Mouse (Mus musculus) C2C12 (cell line): ENCODE measurements at regions not wholly inside any gene's neighbourhood (a gene's known extent, or its start where the extent isn't known, plus 50 kb on each side); places are given as distances from the start of the nearest gene placed in this dataset.

Experiments used
- CEBPB ChIP-seq: IDR thresholded peaks from one replicate; pipeline ENCODE4 v1.6.1; 2011; ENCODE audit warnings: low read depth, mild to moderate bottlenecking, control low read depth, moderate library complexity
- CTCF ChIP-seq: IDR thresholded peaks from one replicate; pipeline ENCODE4 v1.5.1; 2011; ENCODE audit not compliant: control insufficient read depth, insufficient read depth, insufficient read length
- MAX ChIP-seq: IDR thresholded peaks from one replicate; pipeline ENCODE4 v1.6.1; 2011; ENCODE audit warnings: mild to moderate bottlenecking, control low read depth
- MYOG ChIP-seq: IDR thresholded peaks from one replicate; pipeline ENCODE4 v1.6.1; 2011; ENCODE audit not compliant: control insufficient read depth, insufficient read length; ENCODE audit errors: extremely low read depth

DNA sequence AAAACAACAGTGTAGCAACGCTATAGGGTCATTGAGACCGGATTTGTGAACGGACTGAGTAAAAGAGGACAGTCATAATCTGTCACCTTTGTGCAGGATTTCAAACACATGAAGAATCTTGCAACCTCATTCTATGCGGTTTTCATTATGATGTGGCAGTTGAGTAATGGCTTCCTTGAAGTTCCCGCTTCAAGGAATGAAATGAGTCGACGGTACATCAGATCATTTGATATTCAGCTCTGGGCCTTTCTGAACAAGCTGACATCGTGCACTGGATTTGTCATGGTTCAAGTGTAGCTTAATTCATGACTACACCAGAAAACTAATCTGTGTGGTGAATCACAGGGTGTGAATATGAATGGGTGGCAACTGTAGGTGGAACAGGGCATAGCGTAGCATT lies 198.4 kb downstream of the Tprg start:
- TF ChIP-seq CTCF = no peak
- TF ChIP-seq MYOG = no peak
- TF ChIP-seq MAX = peak; percentile 61
- peak; percentile 65 for TF ChIP-seq CEBPB
